Mouse (Mus musculus) heart, postnatal 0 days (tissue): ENCODE data around the gene Clip4.

Experiments
- CTCF ChIP-seq: IDR thresholded peaks from 2 replicates; pipeline ENCODE4 v1.5.1; 2016; ENCODE audit warnings: antibody characterized with exemption, control low read depth, low read depth
- EP300 ChIP-seq: IDR thresholded peaks from 2 replicates; pipeline ENCODE4 v1.6.1; 2016; ENCODE audit warnings: antibody characterized with exemption, low read depth

GRCm38 (mm10) chr17:71867892-71868291, 99.6 kb downstream of the Clip4 start:
- TF ChIP-seq CTCF (no peak), EP300 (no peak)
